Mouse (Mus musculus) lung, adult 2 months (tissue): ENCODE data around the gene Dcaf15. TPM values are rescaled to one million over a fixed set of nuclear protein-coding genes. Genes with fewer than 3 reads are reported as not detected.

Experiments used
- DNase-seq: peaks from one replicate; pipeline ENCODE4 v3.0.0; 2022
- H3K4me1 ChIP-seq: fragments of 200-500 bp; 2 replicates; pipeline ENCODE4 v1.6.1; 2011; ENCODE audit warnings: low read length; ENCODE audit not compliant: control insufficient read depth, insufficient read depth
- H3K4me3 ChIP-seq: fragments of 200-500 bp; replicated peaks from 2 replicates; pipeline ENCODE3; 2011; ENCODE audit warnings: low read depth, mild to moderate bottlenecking, control low read depth, low read length; ENCODE audit errors: extremely low read depth
- CTCF ChIP-seq: fragments of 200-500 bp; IDR thresholded peaks from 2 replicates; pipeline ENCODE4 v1.5.1; 2011; ENCODE audit warnings: mild to moderate bottlenecking, low read length, control low read depth; ENCODE audit not compliant: insufficient read depth
- POLR2A ChIP-seq: fragments of 200-500 bp; IDR thresholded peaks from 2 replicates; pipeline ENCODE4 v1.6.1; 2011; ENCODE audit warnings: low read depth, mild to moderate bottlenecking, control low read depth, low read length, borderline replicate concordance; ENCODE audit errors: extremely low read depth
- WGBS: fragments of 180-500 bp; shearing (Covaris S2); methylation state at CpG from one replicate; pipeline ENCODE4 v1.1.7; 2018; 5-methylcytosine and 5-hydroxymethylcytosine counted together
- polyA plus RNA-seq: library from polyadenylated mRNA; depleted of rRNA; stranded (reverse); fragments of >200 nt; gene quantifications from 2 replicates; pipeline ENCODE4 v1.2.3, GENCODE M21; 2012

The Dcaf15 gene
- polyA plus RNA-seq, 1 experiment = 42.5 TPM

- 75% methylated on average over 5 of the region's 5 CpGs for WGBS
- no peak for TF ChIP-seq CTCF
- TF ChIP-seq POLR2A = no peak
- Histone ChIP-seq H3K4me1 (peaks cover 16% of the 10 kb centered on the region), H3K4me3 (no peak overlapping the region)
- no peak for DNase-seq
Measured at GRCm38 (mm10) chr8:84070241-84070640, 34.3 kb downstream of the Dcaf15 start.

DNA sequence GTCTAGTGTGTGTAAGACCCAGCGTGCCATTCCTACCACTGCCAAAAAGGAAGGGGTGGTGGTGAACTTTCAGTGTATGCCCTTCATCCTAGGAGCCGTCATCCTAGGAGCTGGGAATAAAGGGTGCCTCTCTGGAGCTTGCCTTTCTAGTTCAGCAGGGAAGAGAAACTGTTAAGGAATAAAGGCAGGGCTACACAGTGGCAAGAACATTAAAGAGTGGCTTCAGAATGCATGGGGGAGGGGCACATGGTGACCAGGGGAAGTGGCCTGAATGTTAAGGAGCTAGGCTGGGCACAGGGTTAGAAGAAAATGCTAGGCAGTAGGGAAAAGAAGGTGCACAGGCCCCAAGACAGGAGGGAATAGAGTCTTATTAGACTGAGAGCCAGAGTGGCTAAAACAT is 34.8 kb downstream of the Dcaf15 start:
- Histone ChIP-seq H3K4me1 (peaks cover 16% of the 10 kb centered on the region), H3K4me3 (no peak overlapping the region)
- WGBS = 59% methylated on average over 2 of the region's 2 CpGs
- TF ChIP-seq POLR2A (no peak), CTCF (no peak)
- DNase-seq = no peak

GRCm38 (mm10) chr8:84069169-84069568 is 35.4 kb downstream of the Dcaf15 start:
- H3K4me1 ChIP-seq = peaks cover 16% of the 10 kb centered on the region
- DNase-seq = no peak
- WGBS = 17% methylated on average over 1 of the region's 1 CpGs
- TF ChIP-seq POLR2A (no peak), CTCF (no peak)
- no peak overlapping the region for H3K4me3 ChIP-seq

DNA sequence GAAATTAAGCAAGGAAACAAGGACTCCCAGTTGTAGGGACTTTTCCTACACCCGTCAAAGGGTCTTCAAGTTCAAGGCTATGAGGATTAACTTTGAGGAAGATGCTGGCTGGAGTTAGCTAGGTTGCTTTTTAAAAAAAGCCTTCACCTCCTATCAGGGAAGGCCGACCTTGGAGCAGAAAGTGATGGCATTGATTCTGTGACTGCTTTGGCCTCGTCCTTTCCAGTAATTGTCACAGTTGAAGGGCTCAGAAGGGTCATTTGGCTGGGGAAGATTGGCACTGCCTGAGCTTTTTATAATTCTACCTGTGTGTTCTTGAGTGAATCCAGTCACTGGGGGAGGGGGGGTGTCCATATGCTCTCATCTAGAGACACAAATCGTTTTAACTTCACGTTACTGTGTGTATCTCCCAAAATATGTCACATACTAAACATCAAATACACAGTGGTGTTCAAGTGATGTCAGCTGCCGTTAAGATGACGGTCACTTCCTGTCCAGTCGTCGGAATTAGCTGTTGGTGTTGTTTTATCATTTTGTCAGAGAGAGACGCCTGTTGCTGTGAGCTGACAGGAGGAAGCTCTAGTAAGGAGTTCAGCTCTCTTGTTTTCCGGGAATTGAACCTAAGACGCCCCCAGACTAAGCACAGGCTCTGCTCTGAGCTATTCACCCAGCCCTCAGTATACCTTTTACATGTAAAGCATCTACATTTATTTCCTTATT is 36.1 kb downstream of the Dcaf15 start:
- no peak for DNase-seq
- Histone ChIP-seq H3K4me1 (peaks cover 16% of the 10 kb centered on the region), H3K4me3 (no peak overlapping the region)
- WGBS = 27% methylated on average over 12 of the region's 12 CpGs
- TF ChIP-seq POLR2A (no peak), CTCF (no peak)

DNA sequence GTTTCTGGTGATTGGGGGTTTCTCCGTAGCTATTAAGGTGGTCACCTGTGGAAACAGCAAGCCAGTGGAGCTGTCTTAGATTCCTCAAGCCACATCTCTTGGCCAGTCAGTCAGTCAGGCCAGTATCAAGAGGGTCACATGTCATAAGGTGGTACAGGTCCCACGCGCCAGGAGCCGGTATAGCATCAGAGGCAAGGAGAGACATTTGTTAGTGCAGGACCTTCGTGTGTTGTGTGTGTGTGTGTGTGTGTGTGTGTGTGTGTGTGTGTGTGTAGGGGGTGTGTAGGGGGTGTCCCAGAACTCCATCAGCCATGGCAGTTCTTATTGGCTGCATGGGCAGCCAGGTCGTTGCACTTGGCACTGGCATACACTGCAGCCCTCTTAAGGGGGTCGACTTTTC is 36.7 kb downstream of the Dcaf15 start:
- no peak overlapping the region for H3K4me3 ChIP-seq
- H3K4me1 ChIP-seq = peaks cover 13% of the 10 kb centered on the region
- TF ChIP-seq CTCF (no peak), POLR2A (no peak)
- no peak for DNase-seq
- WGBS = 78% methylated on average over 7 of the region's 7 CpGs

DNA sequence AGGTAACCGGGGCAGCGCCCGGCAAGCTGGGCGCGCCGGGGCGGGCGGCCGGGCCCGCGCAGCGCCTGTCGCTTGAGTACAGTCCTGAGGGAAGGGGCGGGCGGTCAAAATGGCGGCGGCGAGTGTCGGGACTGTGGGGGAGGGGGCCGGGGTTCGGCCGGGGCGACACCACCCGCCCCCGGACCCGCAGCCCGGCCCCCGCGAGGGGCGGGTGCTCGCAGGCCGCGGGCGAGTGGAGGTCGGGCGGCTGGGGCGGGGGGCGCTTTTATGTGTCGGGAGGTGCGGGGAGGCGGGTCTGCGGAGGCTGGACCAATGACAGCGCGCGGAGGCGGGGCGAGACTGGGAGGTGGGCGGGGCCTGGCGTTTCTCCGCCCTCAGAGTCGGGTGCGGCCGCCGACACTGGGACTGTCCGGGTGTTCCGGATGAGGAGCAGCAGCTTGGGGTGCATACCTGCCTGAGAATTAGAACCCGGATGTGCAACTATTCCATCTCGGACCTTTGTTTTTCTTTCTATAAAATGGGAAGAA is 37.5 kb downstream of the Dcaf15 start:
- DNase-seq = peak; percentile 97
- peak; percentile 91; the same call in 1 of the 2 replicates for TF ChIP-seq POLR2A
- TF ChIP-seq CTCF = no peak
- peaks cover 7% of the 10 kb centered on the region for H3K4me1 ChIP-seq
- H3K4me3 ChIP-seq = peak overlapping the region; percentile 68
- WGBS = under 1% methylated on average over 56 of the region's 58 CpGs

DNA sequence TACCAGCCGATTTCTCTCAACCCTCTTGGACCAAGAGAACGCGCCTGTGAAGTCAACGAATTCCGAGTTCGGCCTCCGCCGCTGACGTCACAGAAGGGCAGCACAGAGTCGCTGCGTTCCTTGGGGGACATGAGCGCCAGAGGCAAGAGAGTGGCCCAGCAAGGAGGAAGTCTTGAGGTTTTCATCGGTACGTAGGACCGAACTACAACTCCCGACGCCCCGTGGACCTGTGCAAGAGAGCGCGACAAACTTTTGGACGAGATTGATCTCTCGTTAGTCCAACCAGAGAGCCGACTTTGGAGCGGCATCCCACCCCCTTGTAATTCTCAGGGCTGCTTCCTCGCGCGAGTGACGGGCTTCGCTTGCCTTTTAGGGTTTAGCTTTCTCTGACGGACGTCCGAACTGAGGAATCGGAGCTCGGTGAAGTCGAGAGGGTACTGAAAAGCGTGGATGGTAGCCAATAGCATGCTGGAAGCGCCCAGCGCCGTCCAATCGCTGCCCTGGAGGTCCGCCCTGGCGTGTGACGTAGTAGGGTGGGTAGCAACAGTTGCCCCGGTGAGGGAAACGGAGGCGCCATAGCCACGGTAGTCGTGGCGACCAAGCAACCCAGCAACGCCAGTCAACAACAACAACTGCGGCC is 38.2 kb downstream of the Dcaf15 start, which contains the start of gene Rfx1:
Gene Rfx1, plus strand, starts transcription at position 544 of the 640 bp plus-strand sequence.
- H3K4me3 ChIP-seq = peak within 1 kb of the TSS; percentile 68

DNA sequence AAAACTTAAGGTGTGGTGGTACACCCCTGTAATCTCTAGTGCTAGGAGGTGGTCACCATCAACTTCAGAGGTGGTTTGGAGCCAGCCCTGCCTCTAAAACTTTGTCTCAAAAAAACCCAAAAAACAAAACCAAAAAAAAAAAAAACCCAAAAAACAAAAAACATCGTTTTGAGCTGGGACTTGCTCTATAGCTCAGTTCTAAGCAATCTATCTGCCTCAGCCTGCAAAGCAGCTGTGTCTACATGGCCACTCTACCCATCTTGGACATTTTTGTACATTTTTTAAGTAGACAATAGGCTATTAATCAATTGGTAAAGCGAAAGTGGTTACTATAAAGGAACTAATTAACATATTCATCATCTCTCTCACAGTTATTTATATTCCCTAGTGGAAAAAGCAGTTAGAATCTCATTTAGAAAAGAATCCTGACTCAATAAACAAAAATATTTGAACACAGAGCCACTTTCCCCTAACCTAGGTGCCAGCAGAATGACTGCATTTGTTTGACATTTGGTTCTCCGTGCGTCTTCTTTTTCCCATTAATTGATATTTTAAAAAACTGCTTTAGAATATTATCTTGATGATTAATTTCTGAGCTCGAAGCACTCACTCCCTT is 39.0 kb downstream of the Dcaf15 start:
- 15% methylated on average over 5 of the region's 5 CpGs for WGBS
- DNase-seq = no peak
- peak overlapping the region; percentile 55 for H3K4me3 ChIP-seq
- peaks cover 7% of the 10 kb centered on the region for H3K4me1 ChIP-seq
- TF ChIP-seq POLR2A (no peak), CTCF (no peak)

More for the DNA sequence above, 38.2 kb downstream of the Dcaf15 start, which contains the start of gene Rfx1:
- peak; percentile 99 for DNase-seq
- WGBS = under 1% methylated on average over 51 of the region's 51 CpGs
- H3K4me1 ChIP-seq = peaks cover 7% of the 10 kb centered on the region
- TF ChIP-seq CTCF (no peak), POLR2A (peak; percentile 92; the same call in 1 of the 2 replicates)

DNA sequence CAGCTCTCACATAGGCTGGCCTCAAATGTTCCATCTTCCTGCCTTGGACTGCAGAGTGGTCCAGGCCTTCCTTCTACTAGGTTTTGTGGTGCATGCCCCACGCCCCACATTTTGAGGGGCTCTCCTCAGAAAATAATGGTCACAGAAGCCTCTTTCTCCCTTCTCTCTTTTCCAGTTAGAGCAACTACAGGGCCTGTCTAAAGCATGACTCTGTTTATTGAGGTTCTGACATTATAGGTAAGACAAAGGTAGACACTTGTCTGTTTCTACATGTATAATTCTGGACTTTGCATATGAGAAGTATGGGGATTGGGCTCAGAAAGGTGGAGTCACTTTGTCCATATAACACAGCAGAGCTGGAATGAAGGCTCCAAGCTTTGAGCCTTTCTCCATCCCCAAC is 39.5 kb downstream of the Dcaf15 start, which contains the start of gene Gm10643:
Gene Gm10643, minus strand, starts transcription at position 101 of the 400 bp plus-strand sequence.
- no peak for DNase-seq
- WGBS = 84% methylated on average over 1 of the region's 1 CpGs
- TF ChIP-seq POLR2A = no peak
- TF ChIP-seq CTCF = no peak
- Histone ChIP-seq H3K4me1 (peaks cover 7% of the 10 kb centered on the region), H3K4me3 (peak within 1 kb of the TSS; percentile 55)
